Mouse (Mus musculus) 416B (cell line): ENCODE measurements at regions not wholly inside any gene's neighbourhood (a gene's known extent, or its start where the extent isn't known, plus 50 kb on each side); places are given as distances from the start of the nearest gene placed in this dataset.

ENCODE experiments used
- DNase-seq: peaks from one replicate; pipeline ENCODE4 v3.0.0; 2011; ENCODE audit warnings: low read depth

DNA sequence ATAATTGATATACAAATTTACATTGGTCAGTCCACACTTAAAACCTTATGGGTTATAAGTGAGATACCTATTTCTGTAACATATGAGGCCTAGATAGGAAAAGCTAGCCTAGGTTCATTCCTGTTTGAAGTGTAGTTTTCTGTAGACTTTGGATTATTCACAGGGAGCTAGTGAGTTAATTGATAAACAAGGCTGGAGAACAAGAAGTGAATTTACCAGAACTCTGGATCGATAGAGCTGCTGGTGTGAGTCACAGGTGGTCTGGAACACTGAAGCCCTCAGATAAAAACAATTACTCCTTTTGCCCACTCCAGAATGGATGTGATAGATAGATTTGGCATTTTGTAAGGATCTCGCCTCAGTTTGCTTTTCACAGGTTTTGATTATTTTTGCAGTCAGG lies 62.0 kb upstream of the Rtl1 start:
- DNase-seq = no peak

DNA sequence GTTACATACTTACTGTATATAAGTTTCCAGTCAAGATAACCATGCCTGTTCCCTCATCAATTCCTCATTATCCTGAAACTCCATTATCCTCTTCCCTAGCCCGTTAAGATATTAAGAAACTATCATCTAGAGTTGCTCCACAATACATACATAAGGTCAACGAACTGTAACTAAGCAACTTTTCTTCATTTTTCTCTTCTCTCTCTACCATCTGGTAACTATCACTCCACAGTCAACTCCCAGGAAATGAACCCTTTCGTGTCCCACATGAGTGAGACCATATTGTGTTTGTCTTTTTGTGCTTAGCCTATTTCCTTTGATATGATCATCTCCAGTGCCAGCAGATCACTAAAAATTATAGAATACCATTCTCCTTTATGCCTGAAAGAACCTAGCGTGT lies 74.6 kb upstream of the Rtl1 start:
- no peak for DNase-seq

DNA sequence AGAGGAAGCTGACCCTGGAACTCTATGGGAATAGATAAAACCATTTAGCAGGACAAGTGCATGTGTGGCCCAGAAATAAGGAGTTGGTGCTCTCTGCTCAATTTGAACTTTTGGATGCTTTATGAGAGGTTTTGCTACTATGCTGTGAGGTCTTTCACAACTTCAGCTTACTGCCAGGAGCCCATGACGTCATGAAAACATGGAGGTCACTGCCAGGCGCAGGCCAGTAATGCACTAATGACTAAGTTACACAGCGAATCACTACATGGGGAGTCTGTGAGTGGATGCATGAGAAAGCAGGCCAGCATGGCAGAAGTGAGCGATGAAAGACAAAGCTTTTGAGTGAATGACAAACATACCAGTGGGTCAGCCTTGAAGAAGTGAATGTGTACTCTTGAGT lies 93.9 kb upstream of the Rtl1 start:
- DNase-seq = no peak

DNA sequence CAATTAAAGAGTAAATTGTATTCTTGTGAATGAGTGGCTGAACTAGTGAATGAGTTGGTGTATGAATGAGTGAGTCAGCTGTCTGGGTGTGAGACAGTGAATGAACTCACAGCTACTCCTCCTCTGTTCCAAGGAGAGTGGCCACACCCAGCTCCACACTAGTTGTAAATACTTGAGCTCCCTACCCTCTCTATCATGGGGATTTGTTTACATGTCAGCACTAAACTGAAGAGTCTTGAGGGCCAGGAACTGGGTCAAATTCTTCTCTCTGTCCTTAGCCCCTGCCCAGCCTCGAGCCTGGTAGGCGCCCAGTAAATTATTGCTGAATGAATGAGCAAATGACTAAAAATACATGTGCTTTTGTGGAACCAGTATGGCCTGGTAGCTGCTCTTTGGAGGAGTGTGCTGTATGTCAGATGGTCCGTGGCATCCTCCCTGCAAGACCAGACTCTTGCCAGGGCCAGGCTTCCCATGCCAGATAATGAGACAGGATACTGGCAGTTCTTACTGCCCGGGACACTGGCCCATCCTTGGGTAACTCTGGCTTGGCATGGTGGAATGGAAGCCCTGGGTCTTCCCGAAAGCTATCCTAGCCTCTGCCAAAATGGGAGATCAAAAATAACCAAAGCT lies 94.8 kb upstream of the Rtl1 start:
- DNase-seq = no peak

DNA sequence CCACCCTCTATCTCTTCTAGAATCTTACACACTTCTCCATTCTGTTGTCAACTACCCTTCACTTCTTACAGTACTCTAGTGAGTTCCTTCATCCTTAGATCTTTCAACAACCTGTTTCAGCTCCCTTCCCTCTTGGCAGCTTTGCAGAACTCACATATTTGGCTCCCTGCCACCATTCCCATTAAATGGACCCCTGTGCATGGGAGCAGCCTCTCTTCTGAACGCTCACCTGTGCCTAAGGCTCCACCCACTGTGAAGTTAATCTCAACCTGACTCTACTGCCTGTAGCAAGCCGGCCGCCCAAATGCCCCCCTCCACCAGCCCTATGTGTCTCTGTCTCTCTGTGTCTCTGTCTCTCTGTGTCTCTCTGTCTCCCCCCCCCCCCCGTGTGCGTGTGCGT lies 106.7 kb upstream of the Rtl1 start:
- no peak for DNase-seq

DNA sequence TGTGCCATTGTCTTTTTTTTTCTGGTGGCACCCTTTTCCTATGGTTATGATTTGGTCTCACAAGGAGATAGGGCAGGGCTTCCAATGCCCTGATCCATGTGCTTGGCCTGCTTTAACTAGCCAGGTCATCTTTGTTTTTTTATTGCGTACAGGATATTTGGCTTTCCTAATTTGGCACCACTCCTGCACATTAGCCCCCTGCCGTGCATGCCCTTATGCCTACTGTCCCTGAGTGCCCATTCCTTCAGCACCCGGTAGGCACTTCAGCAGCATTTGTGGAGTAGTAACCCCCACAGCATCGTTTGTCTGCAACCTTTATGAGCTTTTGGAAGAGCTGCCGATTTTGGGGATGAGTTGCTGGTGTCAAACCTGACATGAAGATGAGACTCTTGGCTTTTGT lies 109.5 kb upstream of the Rtl1 start:
- no peak for DNase-seq

DNA sequence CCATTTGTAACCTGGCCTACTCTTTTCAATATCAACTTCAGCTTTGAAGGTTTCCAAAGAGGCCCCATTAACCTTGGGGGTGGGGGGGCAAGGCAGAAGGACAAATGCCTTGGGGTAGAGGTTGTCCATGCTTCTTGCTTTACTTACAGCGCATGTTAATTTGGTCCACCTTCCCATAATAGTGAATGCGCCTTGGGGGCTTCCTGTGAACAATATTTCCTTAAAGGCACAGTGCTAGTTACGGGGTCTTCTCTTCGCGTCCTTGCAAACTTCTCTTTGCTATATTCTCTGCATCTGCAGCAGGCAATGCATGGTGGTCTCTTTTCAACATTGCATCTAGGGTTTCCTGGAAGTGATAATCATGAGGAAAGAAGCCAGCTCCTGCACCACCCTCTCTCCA lies 111.3 kb upstream of the Rtl1 start:
- no peak for DNase-seq

DNA sequence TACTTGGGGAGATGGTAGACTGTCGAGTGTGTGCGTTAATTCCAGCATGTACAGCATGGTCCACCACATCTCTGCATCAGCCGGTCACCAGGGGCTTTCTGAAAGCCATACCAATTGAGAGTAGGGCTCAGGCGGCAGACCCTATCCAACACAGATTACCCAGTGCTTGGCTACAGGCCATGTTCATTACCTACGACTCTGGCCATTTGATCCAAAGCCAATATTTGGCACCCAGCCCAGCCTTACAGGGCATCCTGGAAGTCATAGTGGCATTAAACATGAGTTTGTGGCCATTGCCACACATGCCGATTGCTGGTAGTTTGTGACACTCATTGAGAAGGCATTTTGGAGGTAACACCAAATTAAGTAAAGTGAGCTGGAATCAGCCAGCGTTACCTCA lies 111.8 kb upstream of the Rtl1 start:
- DNase-seq = no peak

DNA sequence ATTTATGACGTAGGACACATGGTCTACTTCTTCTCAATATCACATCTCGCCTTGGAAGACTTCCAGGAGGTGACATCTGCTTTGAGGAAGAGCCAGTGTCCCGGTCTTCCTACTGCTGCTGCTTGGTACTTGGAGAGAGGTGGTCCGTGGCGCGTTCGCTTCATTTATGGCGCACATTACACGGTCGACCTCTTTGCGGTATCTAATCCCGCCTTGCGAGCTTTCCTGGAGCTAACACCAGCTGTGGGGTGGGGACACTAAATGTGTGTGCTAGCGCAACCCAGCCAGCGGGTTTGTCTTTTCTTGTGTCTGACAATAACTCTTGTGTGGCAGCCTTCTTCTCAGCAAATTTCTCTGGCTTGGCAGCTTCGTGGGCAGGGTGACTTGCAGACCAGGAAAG lies 112.3 kb upstream of the Rtl1 start:
- DNase-seq = no peak

DNA sequence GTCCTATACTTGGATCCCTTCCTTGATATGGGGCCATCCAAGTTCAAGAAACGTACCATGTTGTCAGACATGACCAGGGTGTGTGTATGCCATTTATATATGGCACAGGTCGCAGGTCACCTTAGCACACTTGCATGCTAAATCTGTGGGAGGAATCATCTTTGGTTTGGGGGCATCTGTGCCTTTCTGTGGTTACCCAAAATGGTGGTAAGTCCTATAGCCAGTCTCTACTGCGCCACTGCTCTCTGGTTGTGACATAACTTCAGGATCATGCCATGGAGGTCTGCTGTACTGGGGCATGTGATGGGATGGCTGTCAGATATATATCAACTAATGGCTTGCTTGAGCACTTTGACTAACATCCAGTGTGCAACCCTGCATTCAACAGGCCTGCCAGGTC lies 112.9 kb upstream of the Rtl1 start:
- DNase-seq = no peak

DNA sequence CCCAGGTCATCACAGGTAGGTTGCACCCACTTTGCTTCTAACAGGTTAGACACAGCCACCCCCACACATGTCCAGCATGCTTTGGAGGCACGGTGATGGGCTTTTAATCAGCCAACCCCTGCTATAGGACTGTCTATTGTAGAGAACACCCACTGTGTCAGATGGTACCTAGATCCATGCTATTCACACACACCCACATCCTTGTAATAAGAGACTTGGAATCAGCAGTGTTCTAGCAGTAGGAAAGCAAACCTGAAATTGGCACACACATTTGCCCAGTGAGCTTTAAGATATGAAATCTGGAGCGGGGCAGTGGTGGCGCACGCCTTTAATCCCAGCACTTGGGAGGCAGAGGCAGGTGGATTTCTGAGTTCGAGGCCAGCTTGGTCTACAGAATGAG lies 113.9 kb upstream of the Rtl1 start:
- no peak for DNase-seq

DNA sequence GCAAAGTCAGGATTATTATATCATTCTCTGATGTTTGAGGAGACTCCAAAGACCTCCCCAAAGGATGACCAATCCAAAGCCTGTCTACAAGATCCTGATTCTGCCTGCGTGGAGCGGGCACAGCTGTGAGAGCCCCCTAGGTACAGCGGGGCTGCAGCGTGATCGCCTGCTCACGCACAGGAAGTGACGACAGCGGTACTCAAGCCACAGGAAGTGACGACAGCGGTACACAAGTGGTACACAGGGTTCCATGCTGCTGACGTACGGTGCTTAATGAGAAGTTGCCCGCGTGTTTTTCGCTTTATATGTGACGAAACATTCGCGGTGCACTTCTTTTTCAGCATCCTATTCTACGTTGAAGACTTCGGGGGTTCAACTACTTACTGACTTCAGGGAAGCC lies 116.9 kb upstream of the Rtl1 start:
- no peak for DNase-seq

DNA sequence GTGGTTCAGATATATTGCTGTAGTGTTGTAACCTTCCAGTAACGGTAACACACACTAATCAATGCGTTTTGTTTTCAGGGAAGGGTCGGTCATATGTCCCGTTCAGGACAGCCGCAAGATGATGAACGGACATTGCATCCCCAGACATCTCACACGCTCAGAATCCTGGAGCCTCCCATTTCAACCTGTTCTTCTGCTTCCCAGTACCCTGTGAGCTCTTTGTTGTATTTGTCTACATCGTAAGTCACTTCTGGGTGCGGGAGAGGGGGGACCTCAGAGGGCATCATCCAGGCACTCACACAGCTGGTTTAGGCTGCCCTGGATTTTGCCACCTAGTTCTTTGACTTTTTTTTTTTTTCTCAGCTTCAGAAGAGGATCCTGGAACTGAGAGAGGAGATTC lies 117.9 kb upstream of the Rtl1 start:
- no peak for DNase-seq

DNA sequence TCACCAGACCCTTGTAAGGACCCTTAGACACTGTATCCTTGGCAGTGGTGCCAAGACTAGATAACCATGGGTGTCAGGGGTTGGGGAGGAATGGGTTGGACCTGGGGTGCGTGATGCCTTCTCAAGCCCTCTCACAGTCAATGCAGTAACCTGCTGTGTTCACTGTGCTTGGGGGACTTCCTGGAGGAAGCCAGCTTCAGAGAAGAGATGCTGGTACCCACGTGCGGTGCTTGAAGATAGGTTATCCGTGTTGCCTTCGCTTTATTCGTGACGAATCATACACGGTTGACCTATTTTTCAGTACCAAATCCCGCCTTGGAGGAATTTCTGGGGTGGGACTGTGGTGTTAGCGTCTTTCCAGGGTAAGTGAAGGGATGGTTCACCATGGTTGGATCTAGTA lies 138.1 kb upstream of the Rtl1 start:
- no peak for DNase-seq

DNA sequence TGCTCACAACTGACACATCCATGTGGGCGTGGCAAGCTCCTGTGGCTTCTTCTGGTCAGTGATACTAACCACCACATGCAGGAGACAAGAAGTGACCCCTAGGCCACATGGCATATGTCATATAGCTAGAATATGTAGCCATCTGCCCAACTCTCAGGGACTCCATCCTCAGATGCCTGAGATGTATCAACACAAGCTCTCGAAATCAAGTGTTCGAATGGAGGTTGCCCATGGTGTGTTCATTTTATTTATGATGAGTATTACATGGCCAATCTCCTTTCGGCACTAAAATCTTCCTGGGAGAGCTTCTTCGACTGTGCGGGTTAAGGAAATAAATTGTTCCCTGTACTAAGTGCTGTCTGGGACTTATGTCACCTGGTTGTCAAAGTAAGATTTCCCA lies 138.8 kb upstream of the Rtl1 start:
- DNase-seq = no peak

DNA sequence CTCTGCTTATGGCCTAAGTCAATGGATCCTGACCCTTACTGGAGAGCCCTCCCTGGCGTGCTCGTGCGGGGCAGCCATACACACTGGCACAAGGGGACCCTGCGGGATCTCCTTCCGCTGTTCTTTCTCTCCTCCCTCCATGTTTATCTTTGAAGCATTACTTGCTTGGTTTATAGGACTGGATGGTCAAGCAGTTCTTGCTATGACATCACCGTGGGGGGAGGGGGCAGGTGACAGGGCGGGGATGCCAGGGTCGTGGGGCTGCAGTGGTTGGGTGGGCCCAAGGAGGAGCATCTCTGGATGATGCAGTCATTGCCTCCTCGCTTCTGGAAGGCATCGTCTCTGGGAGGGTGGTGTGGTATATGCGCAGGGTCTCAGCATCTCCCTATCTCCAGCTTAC lies 142.4 kb upstream of the Rtl1 start:
- no peak for DNase-seq

DNA sequence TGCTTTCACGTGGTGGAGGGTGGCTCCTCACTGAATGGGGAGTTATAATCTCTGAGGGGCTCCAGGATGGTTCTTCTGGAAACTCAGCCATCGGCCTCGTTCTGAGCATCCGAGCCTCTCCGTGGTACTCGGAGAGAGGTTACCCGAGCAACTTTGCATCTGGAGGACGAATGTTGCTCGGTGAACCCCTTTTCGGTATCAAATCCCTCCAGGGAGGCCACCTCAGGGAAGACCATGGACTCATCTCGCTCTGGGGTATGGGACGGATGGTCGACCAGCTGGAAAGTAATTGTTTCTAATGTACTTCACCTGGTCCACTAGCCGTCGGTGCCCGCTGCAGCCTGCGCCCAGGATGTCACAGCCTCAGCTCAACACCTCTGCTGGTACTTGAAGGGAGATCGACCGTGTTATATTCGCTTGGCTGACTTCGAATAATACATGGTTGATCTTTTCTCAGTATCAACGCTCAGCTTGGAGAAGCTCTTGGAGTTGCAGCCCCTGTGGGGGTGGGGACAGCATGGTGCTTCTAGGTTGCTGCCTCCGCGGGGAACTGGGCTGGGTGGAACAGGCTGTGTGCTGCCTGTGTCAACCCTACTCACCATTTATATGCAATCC lies 143.0 kb upstream of the Rtl1 start:
- DNase-seq = no peak

DNA sequence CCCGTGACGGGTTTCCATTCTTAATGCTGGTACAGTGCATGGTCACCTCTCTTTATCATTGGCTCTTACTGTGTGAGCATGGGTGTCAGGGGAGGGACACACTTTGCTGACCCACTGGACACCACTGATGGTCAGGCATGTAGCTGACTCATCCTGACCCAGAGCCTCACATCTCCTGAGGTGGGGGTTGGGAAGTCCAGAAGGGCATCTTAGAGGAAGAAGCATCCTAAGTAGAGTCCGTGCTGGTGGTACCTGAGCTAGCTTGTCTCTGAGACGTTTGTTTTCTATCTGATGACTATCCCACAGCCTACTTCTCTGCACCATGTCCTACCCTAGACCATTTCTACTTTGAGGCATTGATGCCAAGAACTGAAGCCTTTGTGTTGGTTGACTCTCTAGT lies 144.1 kb upstream of the Rtl1 start:
- no peak for DNase-seq

DNA sequence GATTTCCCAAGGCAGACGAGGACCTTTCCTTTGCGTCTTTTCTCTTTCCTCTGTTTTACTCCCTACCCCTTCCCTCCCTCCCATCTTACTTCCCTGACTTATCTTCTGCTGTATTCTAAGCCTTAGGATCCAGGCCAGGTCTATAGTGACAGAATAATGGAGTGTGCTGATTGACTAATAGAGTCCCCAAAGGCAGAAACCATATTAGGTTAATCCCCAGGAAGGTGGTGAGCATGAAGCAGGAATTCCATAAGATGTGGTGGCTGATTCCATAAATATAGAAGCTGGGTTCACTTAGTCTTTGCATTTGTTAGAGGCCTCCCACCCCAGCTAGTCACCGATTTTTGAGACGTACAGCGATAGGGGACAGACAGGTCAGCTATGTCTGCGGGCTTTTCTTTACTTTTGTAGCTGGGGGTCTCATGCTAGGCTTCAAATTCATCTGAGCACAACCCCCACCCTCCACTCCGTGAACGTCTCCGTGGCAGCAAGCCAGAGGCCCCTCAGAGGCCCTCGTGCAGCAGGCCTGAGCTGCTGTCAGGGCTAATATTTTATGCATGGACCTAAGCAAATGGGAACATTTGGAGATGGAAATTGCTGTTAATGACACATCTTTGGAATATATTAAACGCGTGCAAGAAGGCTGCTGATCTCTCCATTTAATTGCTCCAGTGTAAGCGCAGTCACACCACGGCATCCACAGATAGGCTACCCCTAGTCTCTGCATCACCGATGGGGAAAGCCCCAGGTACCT lies 145.8 kb upstream of the Rtl1 start:
- no peak for DNase-seq

DNA sequence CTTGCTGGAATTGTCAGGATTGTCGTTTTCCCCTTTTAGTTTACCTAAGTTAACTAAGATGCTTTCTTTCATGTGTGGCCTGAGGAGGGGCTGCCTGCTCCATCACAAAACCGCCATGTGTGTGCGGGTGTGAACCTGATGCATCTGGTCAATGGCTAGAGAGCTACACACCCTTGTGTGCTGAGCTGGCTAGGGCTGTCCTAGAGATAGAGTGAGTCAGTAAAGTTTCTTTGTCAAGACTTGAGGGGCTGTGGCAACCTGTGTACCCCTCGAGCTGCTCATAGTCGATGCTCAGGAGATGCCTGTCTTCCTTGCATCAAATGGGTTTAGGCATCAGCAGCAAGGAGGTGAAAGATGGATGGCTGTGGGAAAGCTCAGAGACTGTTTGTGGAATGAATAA lies 147.1 kb upstream of the Rtl1 start:
- DNase-seq = no peak

DNA sequence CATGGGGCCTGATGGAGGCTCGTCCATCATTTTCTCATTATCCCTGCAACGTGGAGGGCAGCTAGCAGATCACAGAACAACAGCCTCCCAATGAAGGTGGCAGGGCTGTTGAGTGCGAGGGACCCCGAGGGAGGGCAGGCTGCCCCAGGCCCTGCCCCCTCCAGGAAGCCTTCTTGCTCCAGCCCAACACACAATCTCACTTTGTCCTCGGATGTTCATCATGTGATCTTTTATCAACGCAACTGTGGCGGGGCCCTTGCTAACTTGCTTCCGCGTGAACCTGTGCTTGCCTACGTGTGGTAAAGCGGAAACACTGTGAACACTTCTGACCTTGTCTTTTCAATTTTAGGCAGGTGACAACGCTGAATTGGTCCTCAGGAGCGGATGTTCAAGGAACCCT lies 147.6 kb upstream of the Rtl1 start:
- DNase-seq = no peak

DNA sequence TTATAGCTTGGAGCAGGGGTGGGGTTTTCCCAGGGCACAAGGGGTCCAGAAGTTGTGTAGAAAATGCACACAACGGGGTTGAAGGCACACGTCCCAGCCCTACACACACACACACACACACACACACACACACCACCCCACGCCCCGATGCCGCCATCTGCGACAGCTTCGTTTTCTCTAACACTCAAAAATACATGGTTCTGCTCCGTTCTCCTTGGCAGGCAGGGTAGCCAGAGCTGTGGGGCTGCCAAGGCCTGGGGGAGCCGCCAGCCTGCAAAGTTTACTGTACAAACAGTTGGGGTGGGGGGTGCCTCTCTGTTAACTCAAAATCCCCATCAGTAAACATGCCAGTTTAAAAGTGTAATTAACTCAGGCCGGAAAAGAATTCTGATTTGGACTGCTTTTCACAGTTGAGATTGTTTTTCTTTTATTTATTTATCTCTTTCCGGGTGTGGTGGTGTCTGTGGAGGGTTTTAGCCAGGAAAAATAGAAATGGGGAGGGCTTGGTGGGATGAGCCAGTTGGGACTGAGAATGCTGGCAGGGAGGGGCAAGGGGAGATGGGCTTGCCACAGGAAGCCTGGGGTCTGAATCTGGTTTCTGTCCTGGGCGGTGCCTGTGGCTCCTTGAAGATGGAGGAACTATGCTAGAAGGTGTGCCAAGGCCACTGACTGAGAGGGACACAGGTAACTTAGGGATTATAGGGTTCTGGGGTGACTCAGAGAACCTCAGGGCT lies 148.4 kb upstream of the Rtl1 start:
- DNase-seq = no peak

DNA sequence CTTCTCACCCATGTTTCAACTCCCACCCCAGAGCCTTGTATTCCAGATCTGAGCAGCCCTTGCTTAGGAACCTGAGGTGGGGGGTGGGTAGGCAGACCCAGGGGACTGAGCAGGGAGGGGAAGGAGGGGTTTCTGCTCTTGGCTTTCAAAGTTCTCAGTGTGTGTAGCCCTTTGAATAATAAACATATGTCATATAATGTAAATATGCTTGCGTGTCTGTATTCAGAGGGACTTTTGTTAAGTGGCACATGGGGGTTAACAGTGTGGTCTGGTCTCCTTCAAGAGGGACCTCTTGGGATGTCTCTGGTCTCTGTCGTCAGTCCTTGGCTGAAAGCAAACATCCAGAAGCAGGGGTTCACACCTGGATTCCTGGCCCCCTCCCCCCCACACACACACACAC lies 149.1 kb upstream of the Rtl1 start:
- no peak for DNase-seq
